Mouse (Mus musculus): ENCODE data around the gene Syne1.
A peak's percentile ranks its signal among the peaks of the same experiment; 100 is the strongest.

The Syne1 gene

DNA sequence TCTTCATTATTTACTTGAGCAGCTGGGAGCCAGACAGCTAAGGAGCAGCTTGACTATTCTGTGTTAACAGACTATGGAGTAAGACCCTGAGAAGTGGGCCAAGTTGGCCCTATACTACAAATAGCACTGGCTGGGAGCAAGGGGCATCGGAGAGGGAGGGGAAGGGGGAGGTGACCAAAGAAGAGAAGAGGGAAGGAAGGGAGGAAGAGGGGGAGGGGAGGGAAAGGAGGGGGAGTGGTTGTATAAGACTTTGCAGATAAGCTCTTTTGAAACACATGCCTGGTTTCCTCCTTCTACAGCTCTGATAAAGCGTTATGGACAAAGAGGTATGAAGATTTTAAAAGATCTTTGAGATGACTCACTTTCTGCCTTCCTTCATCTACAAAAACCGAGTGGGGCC is 36.0 kb downstream of the Syne1 start:
- DNase-seq: no peak

DNA sequence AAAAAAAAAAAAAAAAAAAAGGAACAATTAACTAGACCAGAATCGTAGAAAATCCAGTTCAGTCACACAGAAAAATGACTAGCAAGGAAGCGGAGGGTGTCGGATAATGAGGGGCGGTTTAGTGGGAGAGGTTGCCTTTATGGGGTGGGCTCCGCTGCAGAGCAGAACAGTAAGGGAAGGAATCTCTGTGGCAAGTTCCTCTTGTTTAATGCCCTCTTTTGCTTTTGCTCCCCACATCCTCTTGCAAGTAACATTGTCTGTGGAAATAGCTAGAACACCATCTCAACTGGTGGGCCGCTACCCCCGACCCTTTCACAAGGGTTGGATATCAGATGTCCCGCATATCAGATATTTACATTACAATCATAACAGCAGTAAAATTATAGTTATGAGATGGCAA is 37.1 kb downstream of the Syne1 start:
- no peak for DNase-seq

DNA sequence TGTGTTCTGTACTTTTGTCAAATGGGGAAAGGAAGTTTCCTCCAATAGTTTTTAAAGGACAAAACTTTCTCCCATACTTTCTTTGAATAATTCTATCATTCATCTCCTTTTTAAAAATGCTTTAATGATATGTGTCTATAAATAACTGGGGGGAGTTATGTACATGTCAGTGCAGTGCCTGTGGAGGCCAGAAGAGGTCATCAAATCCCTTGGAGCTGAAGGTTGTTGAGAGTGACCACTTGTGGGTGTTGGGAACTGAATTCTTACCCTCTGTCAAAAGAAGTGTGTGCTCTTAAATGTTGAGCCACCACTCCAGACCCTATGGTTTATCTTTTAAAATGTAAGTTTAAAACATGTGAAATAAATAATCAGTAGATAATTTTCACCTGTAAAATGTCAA is 39.0 kb downstream of the Syne1 start:
- no peak for DNase-seq

DNA sequence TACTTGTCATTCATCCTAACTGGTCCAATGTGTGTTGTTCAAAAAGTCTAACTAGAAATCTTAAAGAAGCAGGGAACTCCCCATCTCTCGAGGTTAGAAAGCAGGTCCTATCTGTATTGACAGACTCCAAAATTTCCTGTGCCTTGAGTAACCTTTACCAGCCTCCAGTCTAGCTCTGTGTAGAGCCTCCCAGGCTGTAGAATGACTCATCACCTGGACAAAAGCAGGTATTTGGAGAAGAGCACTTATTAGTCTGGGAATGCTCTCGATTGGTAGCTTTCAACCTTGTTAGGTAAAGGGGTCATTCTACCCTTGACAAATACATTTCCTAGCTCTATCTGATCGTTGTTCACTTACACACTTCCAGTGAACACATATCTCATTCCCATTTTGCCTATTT is 39.9 kb downstream of the Syne1 start:
- no peak for DNase-seq

DNA sequence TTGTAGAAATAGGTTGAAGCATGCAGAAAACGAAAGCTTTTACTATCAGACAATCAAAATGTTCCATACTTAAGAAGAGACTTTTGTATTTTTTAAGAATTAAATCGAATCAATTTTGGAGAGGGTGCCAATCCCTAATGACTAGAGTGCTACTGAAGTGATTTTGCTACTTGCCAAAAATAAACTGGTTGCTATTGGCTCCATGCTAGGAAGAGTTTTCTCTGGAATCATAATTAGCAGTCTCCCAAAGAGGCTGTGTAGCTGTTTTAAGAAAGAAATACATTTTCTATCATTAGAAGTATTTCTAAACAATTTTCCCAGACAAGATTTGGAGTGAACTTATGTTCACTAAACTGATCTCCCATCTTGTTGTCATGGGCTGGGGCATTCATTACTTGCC is 43.8 kb downstream of the Syne1 start:
- DNase-seq: no peak

DNA sequence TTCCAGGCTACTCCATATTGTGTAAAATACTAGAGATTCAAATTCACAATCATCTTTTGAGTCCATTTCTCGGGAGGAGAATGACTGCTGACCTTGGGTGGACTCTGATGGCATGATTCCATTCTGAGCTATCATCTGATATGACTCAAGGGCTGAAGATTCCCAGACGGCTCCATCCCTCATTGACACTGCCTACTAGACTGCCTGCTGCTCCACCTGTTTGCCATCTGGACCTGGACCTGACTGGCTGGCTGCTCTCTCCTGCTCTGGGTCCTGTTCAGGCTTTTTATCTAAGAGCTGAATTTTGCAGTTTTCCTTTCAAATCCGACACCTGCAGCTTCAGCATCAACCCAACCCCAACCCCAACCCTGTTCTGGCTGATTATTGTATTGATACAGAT is 46.5 kb downstream of the Syne1 start:
- DNase-seq: peak; percentile 79

DNA sequence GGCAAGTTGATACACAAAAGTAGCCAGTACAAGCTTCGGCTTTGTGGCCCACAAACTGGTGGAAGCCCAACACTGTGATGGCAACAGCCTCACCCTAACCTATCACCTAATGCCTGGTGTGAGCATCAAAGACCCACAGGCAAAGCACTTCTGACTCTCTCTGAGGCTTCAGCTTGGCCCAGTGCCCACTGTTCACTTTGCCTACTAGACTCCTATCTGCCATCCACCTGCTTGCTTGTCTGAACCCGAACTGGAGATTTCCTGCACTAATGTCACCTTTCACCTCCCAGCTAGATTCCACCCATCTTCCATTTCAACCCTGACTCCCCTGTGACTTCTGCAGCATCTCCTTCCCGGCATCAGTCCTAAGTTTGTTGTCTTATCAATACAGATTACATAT is 47.4 kb downstream of the Syne1 start:
- peak; percentile 67 for DNase-seq

DNA sequence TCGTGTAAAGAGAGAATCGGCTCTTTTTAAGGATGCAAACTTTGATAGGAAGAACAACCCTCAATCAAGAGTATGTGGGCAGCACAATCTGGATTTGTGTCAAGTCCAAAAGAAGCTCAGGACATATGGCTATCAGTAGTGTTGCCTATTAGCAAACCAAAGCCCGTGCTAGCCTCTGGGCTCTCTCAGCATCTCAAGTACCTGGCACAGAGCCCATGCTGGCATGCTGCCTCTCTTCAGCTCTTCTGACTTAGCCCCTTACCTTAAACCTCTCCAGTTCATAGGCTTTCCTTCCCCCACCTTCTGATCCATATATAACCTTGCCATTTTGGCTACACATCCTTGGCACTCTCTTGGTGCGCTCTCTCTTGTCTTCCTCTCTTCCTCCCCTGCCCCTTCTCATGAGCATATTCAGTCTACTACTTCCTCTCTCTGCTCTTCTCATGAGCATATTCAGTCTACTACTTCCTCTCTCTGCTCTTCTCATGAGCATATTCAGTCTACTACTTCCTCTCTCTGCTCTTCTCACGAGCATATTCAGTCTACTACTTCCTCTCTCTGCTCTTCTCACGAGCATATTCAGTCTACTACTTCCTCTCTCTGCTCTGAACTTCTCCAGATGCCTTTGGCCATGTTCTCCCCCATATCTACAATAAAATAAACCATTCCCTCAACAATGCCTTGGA is 51.5 kb downstream of the Syne1 start:
- peak; percentile 64 for DNase-seq

DNA sequence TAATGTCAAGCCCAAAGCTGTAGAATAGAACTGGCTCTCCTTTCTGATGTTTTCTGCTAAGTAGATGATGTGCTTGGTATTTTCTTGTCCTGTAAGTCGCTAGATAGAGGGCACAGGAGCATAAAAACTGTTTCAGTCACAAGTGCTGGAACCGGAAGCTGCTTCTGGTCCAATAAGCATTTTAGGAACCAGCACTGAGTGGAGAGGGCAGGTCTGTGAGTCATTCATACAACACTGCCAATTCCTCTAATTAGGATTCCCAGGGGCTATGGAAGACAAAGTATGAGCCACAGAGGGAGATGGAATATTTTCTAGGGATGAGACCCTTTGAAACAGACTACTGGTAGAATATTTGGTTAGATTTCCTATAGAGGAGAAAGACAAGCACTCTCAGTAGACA is 53.4 kb downstream of the Syne1 start:
- DNase-seq: no peak

DNA sequence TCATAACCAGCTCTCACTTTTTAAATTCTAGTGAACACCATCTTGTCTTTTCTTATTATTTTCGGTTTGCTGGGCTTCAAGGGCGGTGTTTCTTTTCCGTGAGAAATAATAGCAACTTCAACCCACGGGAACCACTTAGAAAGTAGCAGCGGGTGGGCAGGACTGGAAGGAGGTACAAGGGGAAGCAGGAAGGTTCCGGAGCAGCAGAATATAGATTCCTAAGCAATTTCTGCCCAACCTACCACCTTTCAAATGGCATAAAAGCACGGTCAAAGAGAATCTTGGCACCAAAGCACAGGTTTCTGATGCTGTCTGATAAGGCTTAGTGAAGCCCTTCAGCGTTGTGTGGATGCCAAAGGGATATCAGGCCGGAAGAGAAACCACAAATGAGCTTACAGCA is 60.2 kb downstream of the Syne1 start:
- DNase-seq: no peak

DNA sequence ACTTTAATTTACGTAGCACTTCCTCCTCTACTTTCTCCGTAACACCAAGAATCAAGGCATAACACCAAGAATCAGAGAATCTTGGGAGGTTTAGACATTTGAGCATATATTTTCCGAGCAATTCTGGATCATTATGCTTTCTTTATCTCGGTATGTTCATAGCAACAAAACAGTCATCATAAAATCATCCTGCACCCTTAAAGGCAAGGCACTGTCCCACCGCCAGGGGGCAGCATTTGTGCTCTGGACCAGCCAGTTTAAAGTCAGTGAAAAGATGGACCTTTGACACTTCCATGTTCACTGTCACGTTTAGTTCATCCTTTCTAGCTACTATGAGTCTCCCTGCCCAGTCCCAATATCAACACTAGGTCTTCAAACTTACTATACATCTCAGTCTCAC is 61.3 kb downstream of the Syne1 start:
- no peak for DNase-seq

DNA sequence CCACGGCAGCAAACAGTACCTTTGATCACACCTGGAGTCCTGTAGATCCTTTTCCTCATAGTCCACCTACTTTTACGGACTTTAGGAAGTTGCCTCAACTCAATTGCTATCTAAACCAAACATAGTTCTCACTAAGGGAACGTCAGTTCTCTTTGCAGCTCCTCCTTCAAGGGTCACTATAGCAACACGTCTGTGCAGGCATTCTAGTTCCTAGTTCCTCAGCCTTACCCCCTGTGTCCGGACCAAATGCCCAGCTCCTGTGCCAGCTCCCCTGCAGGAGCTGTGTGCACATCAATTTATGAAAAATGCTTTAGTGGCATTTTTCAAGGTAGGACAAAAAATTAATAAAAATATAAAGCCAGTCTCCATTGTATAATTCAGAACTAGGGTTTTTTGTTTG is 63.2 kb downstream of the Syne1 start:
- peak; percentile 83 for DNase-seq

DNA sequence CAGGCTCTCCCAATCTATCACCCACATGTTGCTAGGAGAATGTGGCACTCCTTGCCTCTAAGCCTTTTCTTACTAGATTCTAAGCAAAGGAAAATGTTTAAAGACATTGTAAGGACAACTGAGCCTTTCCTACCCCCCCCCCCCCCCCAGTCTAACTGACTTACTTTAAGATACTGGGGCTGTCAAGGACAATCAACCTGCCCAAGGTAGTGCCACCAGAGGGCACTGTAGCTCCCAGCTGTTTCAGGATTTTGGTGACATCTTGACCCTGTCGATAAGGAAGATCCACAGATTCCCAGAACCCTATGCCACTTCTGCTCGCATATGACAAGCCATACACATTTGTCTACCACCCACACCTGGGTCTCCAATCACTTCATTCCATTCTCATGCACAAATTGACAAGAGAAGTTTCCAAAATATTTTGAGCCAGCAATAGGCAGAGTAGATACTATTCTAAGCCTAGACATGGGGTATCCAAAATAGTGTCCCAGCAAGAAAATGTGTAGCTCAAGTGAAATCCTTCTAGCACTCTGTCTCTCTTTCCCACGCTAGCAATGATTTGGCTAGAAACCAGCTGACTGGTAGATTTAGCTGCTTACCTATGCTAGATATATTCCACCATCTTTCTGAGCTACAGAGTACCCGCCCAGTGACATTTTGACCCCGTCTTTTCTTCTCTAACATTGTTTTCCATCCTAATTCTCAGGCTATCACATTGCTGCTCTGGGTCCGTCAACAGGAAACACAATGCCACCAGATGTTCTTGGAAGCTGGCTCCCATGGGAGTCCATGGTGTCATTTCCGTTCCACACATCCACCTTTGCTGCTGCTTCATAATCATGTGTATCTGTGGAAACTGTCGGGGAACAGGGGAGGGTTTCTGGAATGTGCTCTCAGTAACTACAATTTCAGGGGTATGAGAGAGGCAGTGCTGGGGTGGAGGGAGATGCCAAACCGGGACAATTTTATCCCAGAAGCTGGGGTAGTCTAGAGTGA is 70.4 kb downstream of the Syne1 start:
- no peak for DNase-seq

DNA sequence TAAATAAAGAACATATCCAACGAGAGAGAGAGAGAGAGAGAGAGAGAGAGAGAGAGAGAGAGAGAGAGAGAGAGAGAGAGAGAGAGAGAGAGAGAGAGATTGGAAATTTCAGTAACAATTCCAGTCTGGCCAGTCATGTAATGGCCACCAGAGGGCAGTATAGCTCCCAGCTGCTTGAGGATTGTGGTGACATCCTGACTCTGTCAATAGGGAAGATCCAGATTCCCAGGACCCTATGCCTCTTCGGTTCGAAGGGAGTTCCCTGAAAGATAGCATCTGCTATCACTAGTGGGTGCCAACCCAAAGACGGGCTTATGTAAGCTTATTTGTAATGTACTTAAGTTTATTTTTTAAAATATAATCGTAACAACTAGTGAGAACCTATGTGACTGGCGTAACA is 71.2 kb downstream of the Syne1 start:
- DNase-seq: peak; percentile 66

DNA sequence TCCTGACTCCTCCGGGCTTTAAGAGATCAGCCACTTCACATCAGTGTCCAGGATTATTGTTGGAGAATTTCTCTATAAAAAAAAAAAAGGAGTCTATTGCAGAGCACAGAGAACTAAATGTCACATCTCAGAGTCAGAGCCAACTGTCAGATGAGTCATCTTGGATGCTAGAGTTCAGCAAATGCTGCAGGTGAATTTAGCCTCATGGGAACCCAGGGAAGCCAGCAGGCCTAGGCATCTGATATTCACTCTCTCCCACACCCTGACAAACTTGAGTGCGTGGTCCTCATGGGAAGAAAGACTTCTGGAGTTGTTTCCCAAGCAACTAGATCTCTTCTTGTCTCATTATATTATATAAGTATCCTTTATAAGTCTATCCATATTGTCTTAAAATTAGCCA is 82.6 kb downstream of the Syne1 start:
- DNase-seq: peak; percentile 57

DNA sequence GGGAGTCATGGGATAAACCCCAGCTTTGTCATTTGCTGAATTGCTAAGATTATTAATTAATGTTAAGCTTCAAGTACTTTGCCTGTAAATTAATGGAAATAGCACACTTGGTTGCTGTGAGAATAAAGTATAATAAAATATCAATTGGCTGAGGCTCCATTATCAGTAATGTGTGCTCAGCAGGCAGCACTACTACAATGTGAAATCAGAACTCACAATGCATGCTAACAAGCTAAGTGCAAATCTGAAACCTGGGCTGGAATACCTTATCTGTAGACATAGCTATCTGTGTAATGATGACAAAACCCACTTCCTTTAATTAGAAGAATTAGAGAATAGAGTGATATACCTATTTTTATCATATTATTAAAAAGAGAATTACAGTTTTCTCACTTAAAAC is 97.5 kb downstream of the Syne1 start:
- DNase-seq: no peak

DNA sequence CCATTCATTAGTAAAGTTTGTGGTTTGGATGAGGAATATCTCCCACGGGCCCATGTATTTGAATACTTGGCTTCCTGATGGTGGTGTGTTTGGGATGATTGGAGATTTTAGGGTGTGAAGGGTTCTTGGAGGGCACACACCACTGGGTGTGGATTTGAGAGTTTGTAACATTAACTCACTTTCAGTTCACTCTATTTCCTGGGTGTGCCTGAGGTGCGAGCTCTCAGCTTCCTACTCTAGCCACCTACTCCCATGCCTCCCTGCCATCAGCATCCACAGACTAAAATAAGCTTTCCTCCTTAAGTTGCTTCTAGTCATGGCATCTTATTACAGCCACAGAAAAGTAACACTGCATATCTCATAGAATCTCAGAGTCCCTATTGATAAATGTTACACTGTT is 101.3 kb downstream of the Syne1 start:
- DNase-seq: no peak

DNA sequence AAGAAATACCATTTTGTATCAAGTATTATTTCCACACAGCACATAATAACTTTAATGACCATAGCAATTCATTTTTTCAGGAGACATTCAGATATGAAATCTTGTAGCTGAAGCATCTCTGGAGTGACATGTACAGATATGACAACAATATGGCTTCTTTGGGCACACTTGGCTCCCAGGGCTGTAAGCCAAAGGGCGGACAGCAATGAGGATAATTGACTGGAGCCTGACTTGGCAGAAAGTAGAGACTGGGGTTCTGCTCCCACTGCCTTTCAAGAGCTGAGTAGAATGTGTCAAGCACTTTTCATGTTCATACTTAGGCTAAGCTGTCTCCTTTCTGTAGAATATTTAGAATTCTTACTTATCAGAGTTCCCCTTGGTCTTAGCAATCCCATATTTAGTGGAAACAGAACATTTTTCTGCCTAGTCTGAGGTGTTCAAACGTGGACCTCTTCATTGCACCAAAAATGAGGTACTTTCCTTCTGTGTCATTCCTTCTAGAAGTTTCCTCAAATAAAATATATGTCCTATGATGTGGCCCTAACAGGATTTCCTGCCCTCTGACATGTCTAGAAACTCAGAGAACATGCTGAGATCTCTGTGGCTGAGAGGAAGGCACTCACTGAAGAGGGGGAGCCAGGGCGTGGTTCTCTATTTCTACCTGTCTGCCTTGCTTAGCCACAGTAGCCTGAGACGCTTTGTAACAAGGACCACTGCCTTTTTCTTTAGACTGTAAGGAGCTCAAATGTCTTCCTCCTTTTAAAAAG is 103.1 kb downstream of the Syne1 start:
- DNase-seq: no peak

DNA sequence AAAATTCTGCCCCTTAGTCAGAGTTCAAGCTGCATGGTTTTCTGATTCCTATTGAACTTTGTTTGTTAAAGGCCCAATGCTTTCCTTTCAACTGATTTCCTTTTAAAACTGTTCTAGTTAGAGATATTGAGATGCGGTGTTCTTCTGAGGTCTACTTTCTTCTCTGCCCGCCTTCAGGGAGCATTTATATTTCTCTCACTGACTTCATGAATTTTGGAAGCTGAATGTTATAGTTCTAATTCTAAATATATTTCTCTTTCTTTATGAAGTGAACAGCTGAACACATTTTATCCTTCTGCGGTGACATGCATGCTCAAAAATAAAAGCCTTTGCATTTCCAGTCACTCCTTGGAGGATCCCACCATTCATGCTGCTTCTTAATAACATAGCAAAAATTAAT is 106.0 kb downstream of the Syne1 start:
- no peak for DNase-seq

DNA sequence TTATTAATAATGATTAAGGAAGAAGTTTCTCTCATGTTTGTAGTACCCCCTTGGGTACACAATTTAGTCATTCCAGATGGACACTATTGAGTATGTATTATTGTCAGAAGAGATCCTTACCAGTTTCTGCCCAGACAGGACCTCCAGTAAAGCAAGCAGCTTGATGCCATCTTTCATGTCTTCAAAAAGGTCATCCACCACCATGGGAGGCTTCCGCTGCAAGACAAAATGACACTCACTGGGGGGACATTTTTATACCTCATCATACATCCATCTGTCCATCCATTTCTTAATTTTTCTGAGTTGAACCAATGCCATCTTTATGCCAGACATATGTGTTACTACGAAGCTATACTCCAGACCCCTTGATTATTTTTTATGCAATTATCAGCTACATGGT is 108.3 kb downstream of the Syne1 start:
- no peak for DNase-seq

DNA sequence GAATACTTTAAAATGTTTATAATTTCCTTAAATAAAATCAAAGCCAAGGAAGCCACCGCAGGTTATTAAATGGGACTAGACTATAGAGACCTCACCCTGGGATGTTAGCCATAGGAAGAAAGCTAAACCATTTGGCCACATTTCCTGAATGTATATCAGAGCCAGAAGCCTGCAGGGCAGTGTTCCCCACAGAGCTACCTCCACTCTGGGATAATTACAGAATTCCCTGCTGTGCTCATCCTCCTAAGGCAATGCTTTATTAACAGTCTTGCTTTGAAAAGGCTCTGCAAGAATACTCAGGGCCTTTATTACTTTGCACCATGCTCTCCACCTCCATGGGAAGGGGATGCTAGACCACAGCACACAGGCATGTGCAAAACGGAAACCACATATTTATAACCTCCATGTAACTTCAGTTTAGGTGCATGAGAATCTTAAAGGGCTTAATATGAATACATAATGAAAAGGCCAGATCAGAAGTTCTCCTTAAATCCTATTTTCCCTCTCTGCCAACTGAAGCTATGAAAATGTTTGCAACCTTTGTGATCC is 111.4 kb downstream of the Syne1 start:
- peak; percentile 63 for DNase-seq

DNA sequence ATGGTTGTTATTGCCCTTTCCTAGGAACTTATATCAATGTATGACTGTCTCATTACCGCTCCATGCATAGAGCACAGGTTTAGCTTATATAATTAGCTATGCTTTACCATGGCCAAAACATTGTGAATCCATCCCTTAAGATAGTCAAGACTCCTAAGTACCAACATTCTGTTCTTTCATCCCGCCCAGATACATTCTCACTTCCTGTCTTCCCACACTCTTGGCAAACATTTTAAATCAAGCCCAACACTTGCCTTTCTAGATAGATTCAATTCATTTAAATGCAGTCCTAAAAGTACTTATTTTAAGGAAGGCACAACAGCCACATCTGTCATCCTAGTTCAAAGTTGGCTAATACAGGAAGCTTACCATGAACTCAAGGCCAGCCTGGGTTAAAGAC is 113.5 kb downstream of the Syne1 start:
- DNase-seq: no peak

DNA sequence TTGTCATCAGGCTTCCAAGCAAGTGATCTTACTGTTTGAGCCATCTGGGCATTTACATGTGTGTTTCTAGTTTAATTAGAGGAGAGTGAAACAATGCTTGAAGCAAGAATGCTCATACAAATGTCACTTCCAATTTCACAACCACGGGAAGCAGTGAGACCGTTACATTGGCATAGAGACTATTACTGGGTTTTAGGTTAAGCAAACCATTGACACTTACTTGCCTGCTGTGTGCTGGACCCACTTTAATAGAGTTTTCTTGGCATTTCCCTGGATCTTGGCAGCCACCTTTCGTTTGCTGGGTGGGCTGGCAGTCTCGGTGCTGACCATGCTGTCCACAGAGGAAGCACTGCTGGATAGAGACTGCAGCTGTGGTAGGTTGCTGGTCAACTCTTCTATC is 127.3 kb downstream of the Syne1 start:
- DNase-seq: no peak

All from cerebellum, adult 8-10 months (tissue).